Mouse (Mus musculus) bone marrow macrophage, adult 2 months (primary cell): Measurements from ENCODE around the gene Ttc28. TPM values are rescaled to one million over a fixed set of nuclear protein-coding genes. Genes with fewer than 3 reads are reported as not detected.

Experiments used
- H3K27ac ChIP-seq: 2 replicates; pipeline ENCODE4 v1.5.1; 2012; ENCODE audit warnings: low read depth, low read length; ENCODE audit not compliant: insufficient read depth
- H3K4me1 ChIP-seq: 2 replicates; pipeline ENCODE4 v1.6.1; 2012; ENCODE audit warnings: low read length; ENCODE audit not compliant: control insufficient read depth, insufficient read depth
- H3K4me3 ChIP-seq: 2 replicates; pipeline ENCODE4 v1.5.1; 2012; ENCODE audit warnings: mild to moderate bottlenecking, low read length, moderate library complexity; ENCODE audit not compliant: insufficient read depth
- CTCF ChIP-seq: IDR thresholded peaks from 2 replicates; pipeline ENCODE4 v1.5.1; 2012; ENCODE audit warnings: low read depth, mild to moderate bottlenecking, low read length, moderate library complexity
- POLR2A ChIP-seq: IDR thresholded peaks from 2 replicates; pipeline ENCODE4 v1.6.1; 2012; ENCODE audit warnings: mild to moderate bottlenecking, low read depth, low read length, borderline replicate concordance
- polyA plus RNA-seq: library from polyadenylated mRNA; stranded (reverse); fragments of >200 nt; gene quantifications from 2 replicates; pipeline ENCODE4 v1.2.4, GENCODE M21; 2012; ENCODE audit not compliant: missing spikeins, insufficient read depth, insufficient read length

Ttc28 gene
- polyA plus RNA-seq, 1 experiment, result 1.7 TPM

DNA sequence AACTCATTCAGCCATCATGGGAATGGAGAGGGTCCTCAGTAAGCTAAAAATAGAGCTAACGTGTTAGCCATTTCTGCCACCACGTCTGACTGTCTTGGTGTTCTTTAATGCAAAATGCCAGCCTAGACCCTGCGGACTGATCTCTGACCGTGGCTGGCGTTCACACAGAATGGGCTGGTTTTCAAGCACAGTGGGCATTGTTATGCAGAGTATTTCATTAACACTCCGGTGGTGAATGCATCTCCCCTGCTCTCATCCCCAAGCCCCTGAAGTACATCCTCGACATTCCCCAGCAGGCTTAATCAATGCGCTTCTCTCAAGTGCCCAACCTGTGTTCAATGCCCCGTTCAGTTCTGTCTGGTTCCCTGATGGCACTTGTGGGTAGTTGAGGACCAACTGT, 290.8 kb downstream of the Ttc28 start:
- Histone ChIP-seq H3K4me1 (no peaks in the 10 kb centered on the region), H3K27ac (no peak overlapping the region), H3K4me3 (no peak overlapping the region)
- no peak for TF ChIP-seq POLR2A
- TF ChIP-seq CTCF, result no peak

GRCm38 (mm10) chr5:111175410-111175809, 295.8 kb downstream of the Ttc28 start:
- Histone ChIP-seq H3K27ac (no peak overlapping the region), H3K4me3 (no peak overlapping the region), H3K4me1 (peaks cover 9% of the 10 kb centered on the region)
- TF ChIP-seq CTCF (no peak), POLR2A (no peak)

- H3K4me1 ChIP-seq, result peaks cover 9% of the 10 kb centered on the region
- H3K27ac ChIP-seq, result no peak overlapping the region
- H3K4me3 ChIP-seq, result no peak overlapping the region
- TF ChIP-seq CTCF (no peak), POLR2A (no peak)
Measured at GRCm38 (mm10) chr5:111175842-111176241, 296.2 kb downstream of the Ttc28 start.

GRCm38 (mm10) chr5:111176441-111176840, 296.8 kb downstream of the Ttc28 start:
- Histone ChIP-seq H3K4me3 (no peak overlapping the region), H3K4me1 (peaks cover 9% of the 10 kb centered on the region), H3K27ac (no peak overlapping the region)
- TF ChIP-seq CTCF (no peak), POLR2A (no peak)

DNA sequence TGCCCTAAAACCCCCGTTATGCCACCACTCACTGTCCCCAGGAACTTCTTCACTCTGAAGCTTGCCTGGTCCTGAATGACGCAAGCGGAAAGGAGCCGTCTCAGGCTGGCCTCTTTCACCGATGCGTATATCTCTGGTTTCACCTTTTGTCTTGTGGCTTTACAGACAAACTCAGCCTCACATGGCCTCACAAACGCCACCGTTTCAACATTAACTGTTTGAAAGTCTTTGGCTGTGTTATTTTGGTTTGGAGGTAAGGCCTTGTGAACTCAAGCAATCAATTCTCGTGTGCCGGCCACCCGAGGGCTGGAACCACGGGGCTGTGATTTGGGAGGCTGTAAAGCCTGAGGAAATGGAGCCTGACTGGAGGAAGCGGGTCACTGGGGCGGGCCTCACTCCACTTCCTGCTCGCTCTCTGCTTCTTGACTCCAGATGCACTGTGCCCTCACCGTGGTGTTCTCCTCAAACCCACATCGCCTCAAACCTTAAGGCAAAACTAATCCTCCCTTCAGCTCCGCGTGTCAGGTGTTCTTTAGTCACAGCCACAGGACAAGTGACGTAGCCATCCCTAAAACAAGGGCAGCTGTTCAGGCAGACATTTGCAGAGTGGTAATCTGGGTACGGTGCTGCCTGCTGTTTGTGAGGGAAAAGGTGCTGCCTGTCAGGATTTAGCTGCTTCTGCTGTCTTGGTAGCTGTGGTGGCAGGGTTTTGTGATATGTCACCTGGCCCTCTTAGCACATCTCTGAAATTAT, 298.9 kb downstream of the Ttc28 start:
- TF ChIP-seq CTCF (no peak), POLR2A (no peak)
- Histone ChIP-seq H3K4me3 (0 out of 2 replicates have a peak overlapping the region, but pooled peaks have one; percentile 21), H3K4me1 (peaks cover 9% of the 10 kb centered on the region), H3K27ac (0 out of 2 replicates have a peak overlapping the region, but pooled peaks have one; percentile 1)

GRCm38 (mm10) chr5:111179651-111180050, 300.0 kb downstream of the Ttc28 start:
- TF ChIP-seq CTCF, result no peak
- no peak for TF ChIP-seq POLR2A
- no peak overlapping the region for H3K4me3 ChIP-seq
- no peak overlapping the region for H3K27ac ChIP-seq
- H3K4me1 ChIP-seq, result peaks cover 9% of the 10 kb centered on the region

DNA sequence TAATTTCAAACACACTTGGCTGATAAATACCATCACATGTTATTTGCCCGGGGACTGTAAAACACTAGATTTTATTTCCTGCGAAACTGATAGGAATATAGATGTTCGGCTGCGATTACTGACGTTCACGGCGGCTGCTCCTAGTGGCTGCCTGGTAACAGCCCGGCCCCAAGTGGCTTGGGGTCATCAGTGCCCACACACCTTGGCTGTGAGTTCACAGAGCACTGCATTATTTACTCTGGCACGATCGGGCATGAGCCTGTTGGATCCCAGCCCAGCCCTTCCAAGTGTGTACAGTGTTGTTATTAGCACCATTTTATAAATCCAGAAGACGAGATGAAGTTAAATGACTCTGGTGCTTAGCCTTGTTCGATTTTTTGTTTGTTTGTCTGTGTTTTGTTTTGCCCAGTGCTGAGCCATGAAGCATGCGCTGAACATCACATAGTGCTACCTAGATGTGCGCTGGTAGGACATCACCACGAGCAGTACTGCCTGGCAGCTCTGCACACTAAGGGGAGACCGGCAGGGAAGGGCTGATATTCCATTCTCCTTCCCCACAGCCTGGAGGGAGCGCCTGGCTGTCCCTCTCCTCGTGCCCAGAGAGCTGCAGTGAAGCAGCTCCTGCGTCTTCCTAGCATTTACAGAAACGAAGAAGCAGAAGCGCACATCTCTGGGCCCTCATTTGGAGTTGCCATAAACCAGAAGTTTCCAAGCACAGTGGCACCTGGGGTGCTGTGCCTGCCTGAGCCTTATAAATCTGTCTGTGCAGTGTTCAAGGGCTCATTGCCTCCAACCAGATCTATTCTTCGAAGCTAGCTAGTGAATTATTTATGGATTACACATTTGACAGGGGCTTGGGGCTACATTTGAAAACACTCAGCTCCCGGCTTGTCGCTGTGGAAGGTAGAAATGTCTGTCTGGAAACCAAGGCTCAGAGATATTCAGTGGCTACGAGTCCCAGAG, 300.8 kb downstream of the Ttc28 start:
- Histone ChIP-seq H3K27ac (no peak overlapping the region), H3K4me1 (peaks cover 9% of the 10 kb centered on the region), H3K4me3 (no peak overlapping the region)
- TF ChIP-seq CTCF, result no peak
- no peak for TF ChIP-seq POLR2A

DNA sequence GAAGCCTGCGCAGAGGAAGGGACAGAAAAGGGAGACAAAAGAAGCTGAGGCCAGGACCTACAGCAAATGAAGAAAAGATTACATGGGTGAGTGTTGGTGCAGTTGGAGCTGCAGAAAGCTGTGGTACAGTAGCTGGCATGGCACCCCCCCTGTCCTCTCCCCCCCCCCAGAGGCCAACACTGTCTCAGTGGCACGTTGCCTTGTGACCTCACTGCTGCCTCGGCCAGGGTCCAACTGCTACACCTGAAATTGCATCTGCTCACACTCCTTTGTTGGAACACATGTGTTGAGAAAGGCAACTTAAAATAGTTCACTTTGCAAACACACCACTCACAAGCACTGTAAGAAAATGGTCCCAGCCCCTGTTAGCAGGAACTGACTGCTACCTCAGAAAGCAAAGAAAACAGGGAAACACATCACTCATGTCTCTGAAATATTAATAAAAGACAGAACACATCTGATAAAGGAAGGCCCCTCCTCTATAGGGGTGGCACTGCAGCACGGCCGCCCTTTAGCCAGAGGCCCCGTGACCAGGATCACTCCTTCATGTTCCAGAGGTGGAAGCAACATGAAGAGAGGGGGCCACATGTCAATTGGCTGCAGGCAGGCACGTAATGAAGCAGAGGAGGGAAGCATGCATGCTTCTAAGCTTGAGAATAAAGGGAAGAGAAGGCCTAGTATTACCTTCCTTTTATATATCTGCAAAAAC, 301.8 kb downstream of the Ttc28 start:
- TF ChIP-seq CTCF, result no peak
- TF ChIP-seq POLR2A, result no peak
- Histone ChIP-seq H3K27ac (no peak overlapping the region), H3K4me1 (peaks cover 9% of the 10 kb centered on the region), H3K4me3 (no peak overlapping the region)

DNA sequence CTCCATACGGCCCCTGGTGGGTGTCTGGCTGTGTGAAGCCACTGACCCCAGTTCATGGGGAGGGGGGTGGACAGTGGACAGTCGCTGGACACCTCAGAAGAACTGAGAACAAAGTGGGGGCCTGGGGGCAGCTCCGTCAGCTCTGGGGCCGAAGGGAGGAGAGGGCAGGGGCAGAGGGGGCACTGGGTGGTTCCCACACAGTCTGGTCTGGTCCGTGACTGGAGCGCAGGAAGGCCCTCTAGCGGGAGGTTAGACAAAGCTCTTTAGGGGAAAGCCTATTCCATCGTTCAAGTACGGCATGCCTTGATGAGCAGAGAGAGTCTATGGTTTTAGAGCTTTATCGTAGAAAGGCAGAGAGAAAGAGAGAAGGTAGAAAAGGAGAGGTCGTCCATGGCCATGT, 307.0 kb downstream of the Ttc28 start:
- TF ChIP-seq CTCF, result no peak
- no peak for TF ChIP-seq POLR2A
- H3K27ac ChIP-seq, result no peak overlapping the region
- H3K4me3 ChIP-seq, result no peak overlapping the region
- no peaks in the 10 kb centered on the region for H3K4me1 ChIP-seq

DNA sequence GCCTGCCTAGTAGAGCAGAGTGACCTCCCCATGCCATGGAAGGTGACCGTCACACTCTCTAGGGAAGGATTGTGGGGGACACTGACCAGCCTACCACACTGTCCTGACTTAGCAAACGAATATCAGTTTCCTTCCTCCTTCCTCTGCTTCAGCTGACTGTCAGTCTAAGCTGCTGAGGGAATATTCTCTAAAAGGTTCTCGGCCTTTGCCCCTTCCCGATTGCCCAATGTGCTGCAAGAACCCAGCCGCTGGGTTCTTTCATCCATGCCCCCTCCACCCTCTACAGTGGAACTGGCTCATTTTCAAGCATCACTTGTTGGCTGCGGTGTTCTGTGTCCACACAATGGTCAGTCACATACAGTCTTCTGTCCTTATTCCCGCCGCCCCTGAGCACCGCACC, 312.4 kb downstream of the Ttc28 start:
- TF ChIP-seq POLR2A (no peak), CTCF (no peak)
- no peak overlapping the region for H3K4me3 ChIP-seq
- no peak overlapping the region for H3K27ac ChIP-seq
- no peaks in the 10 kb centered on the region for H3K4me1 ChIP-seq
